Comparison of ENCODE assay signal across 11 mouse cellular contexts in the genomic region with DNA sequence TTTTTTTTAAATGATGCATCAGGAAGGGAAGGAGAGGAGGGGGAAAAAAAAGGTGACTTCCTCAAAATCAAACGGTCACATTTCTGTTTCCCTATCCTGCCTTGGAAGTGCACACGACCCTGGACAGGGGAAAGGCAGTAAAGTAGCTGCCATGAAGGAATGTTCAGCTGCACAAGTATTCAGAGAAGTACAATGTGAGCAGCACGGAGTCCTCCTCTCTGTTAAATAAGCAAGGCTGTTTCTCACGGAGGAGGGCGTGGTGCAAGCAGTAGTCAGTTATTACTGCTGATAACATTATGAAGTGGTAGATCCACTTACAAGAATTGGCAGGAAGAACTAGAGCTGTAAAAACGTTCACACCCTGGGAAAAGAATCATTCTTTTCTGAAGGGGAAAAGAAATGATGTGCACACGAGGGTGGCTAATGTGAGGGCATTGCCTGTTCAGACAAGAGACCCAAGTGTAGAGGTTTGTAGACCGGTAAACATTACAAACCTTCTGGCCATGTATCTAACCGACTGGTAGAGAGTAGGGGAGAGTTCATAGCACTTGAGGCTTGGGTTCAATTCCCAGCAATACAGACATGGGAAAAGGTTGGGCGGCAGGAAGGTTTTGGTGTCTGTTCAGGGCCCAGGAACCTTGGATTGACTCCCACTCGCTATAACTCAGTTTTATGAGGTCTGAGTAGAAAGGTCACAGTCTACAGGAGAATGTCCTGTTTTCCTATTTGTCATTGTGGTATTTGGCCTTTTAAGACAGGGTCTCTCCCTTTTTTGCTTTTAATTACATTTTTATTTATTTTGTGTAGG. TPM values are rescaled to one million over a fixed set of nuclear protein-coding genes. Genes with fewer than 3 reads are reported as not detected.
DNase-seq lines count a peak whose midpoint lies in the region; ATAC-seq and TF ChIP-seq lines count a peak whose summit lies in the region.
"Had no signal": no experiment of that assay in that cellular context is flagged by ENCODE, and none has a peak within 500 bp of the region (broad histone marks: within the 10 kb centered on the region; RNA-seq: fewer than 3 reads in every experiment).

No protein-coding gene starts in this region.

- TF ChIP-seq POLR2A in myocyte (IDR thresholded peaks at IDR 0.05; ENCODE audit: insufficient read length, low read depth) = no peak

- ATAC-seq in kidney, embryonic 15.5 days (replicated peaks; ENCODE audit: low FRiP score) = peak; percentile 69
- ATAC-seq in common myeloid progenitor, adult 5-6 weeks (replicated peaks; ENCODE audit: low read depth, poor library complexity, severe bottlenecking) = peak; percentile 37
- peak; percentile 63 for ATAC-seq in liver, embryonic 12.5 days

- no peak overlapping the region for H3ac ChIP-seq in myocyte (ENCODE audit: control insufficient read depth, insufficient read length)

- DNase-seq in kidney, adult 18-20 months = no peak
- no peak for DNase-seq in natural killer cell, adult 2 months (ENCODE audit: low spot score in 2 of 2)
- DNase-seq in layer of hippocampus, adult 8-10 months (ENCODE audit: low spot score in 2 of 2) = no peak
- DNase-seq: heart, postnatal 4 days; right cerebral cortex, postnatal 25 days; thymus, adult 2 months had no signal

- H3K27ac ChIP-seq in kidney, embryonic 15.5 days = peak overlapping the region; percentile 91
- H3K27ac ChIP-seq in liver, embryonic 12.5 days = peak overlapping the region; percentile 3; the same call in 1 of the 2 replicates
- H3K27ac ChIP-seq: layer of hippocampus, adult 2 months had no signal

- H3K36me3 ChIP-seq in kidney, embryonic 15.5 days = no peaks in the 10 kb centered on the region
- H3K36me3 ChIP-seq in liver, embryonic 12.5 days = no peaks in the 10 kb centered on the region
- no peaks in the 10 kb centered on the region for H3K36me3 ChIP-seq in myocyte (ENCODE audit: control insufficient read depth, insufficient read depth)

- WGBS in kidney, embryonic 15.5 days = 14% methylated on average over 11 of the region's 11 CpGs
- WGBS in liver, embryonic 12.5 days (ENCODE audit: insufficient replicate concordance) = 38% methylated on average over 11 of the region's 11 CpGs

- no peaks in the 10 kb centered on the region for H3K9me3 ChIP-seq in kidney, embryonic 15.5 days (replicated peaks)
- no peaks in the 10 kb centered on the region for H3K9me3 ChIP-seq in liver, embryonic 12.5 days (replicated peaks)

- no peak overlapping the region for H3K4me3 ChIP-seq in kidney, embryonic 15.5 days (replicated peaks)
- no peak overlapping the region for H3K4me3 ChIP-seq in liver, embryonic 12.5 days
- no peak overlapping the region for H3K4me3 ChIP-seq in myocyte
- H3K4me3 ChIP-seq: layer of hippocampus, adult 2 months had no signal

- no peak overlapping the region for H3K9ac ChIP-seq in kidney, embryonic 15.5 days
- H3K9ac ChIP-seq in liver, embryonic 12.5 days = no peak overlapping the region

- peaks cover 53% of the 10 kb centered on the region for H3K4me1 ChIP-seq in kidney, embryonic 15.5 days
- peaks cover 19% of the 10 kb centered on the region for H3K4me1 ChIP-seq in liver, embryonic 12.5 days

- H3K27me3 ChIP-seq in kidney, embryonic 15.5 days = no peaks in the 10 kb centered on the region
- no peaks in the 10 kb centered on the region for H3K27me3 ChIP-seq in liver, embryonic 12.5 days (replicated peaks)
- H3K27me3 ChIP-seq in myocyte (ENCODE audit: control insufficient read depth, insufficient read depth, insufficient read length) = no peaks in the 10 kb centered on the region

- no peaks in the 10 kb centered on the region for H3K79me2 ChIP-seq in myocyte (ENCODE audit: control insufficient read depth, insufficient read depth)

- H3K4me2 ChIP-seq in kidney, embryonic 15.5 days = 0 out of 2 replicates have a peak overlapping the region, but pooled peaks have one; percentile 14
- peak overlapping the region; percentile 14; the same call in 1 of the 2 replicates for H3K4me2 ChIP-seq in liver, embryonic 12.5 days
- H3K4me2 ChIP-seq in myocyte (ENCODE audit: low read depth) = peak overlapping the region; percentile 46

TF ChIP-seq in myocyte, 11 proteins besides CTCF, POLR2A, EP300 and RAD21:
- TF ChIP-seq MYOD1 (IDR thresholded peaks at IDR 0.05; ENCODE audit: control insufficient read depth in 1 of 3, insufficient read length in 2 of 3, low read depth in 2 of 3) = no peak
- no peak for TF ChIP-seq MAX (IDR thresholded peaks at IDR 0.05; ENCODE audit: low read depth)
- no peak for TF ChIP-seq CEBPB (IDR thresholded peaks at IDR 0.05; ENCODE audit: insufficient read depth, poor library complexity, severe bottlenecking)
- TF ChIP-seq TCF12 (IDR thresholded peaks at IDR 0.05; ENCODE audit: insufficient read depth, poor library complexity, severe bottlenecking) = no peak
- no peak for TF ChIP-seq TCF3 (IDR thresholded peaks at IDR 0.05; ENCODE audit: insufficient read length, low read depth)
- no peak for TF ChIP-seq E2F4 (IDR thresholded peaks at IDR 0.05; ENCODE audit: insufficient read depth)
- TF ChIP-seq POLR2AphosphoS2 (IDR thresholded peaks at IDR 0.05; ENCODE audit: insufficient read length, low read depth) = no peak
- TF ChIP-seq REST (IDR thresholded peaks at IDR 0.05; ENCODE audit: insufficient read depth, insufficient read length) = no peak
- no peak for TF ChIP-seq MYOG (IDR thresholded peaks at IDR 0.05; ENCODE audit: control insufficient read depth in 1 of 3, insufficient read depth in 1 of 3, insufficient read length in 2 of 3, low read depth in 2 of 3)
- TF ChIP-seq USF1 (IDR thresholded peaks at IDR 0.05; ENCODE audit: low read depth) = no peak
- no peak for TF ChIP-seq SRF (IDR thresholded peaks at IDR 0.05; ENCODE audit: control insufficient read depth, insufficient read length, low read depth)

RNA-seq across cellular contexts. Expression of a gene that starts 1.7 kb away (rescaled TPM):
- 95.2 and 95.3 TPM in 2 replicates for polyA plus RNA-seq in kidney, embryonic 15.5 days (2015; fragmentation: Nextera tagmentation; extraction: Ambion mirVana)
- 84.8 and 101 TPM in 2 replicates for total RNA-seq in common myeloid progenitor, adult 5-6 weeks (2017)
- polyA plus RNA-seq in liver, embryonic 12.5 days (2016; fragmentation: Nextera tagmentation; extraction: Ambion mirVana) = 19.4 and 19.9 TPM in 2 replicates
- polyA plus RNA-seq in myocyte (2012; fragmentation: generic; extraction: Trizol) = 61.7 TPM
- 10 to 100 TPM; 26.3 to 29.4 (median 26.8) TPM for total RNA-seq in layer of hippocampus, adult 8-10 months (2022)

RNA-seq across cellular contexts. Expression of a gene that starts 36.6 kb away (rescaled TPM):
- 2.8 and 2.9 TPM in 2 replicates for polyA plus RNA-seq in kidney, embryonic 15.5 days (2015; fragmentation: Nextera tagmentation; extraction: Ambion mirVana)
- 7.9 and 14.2 TPM in 2 replicates for total RNA-seq in common myeloid progenitor, adult 5-6 weeks (2017)
- 0.23 and 0.58 TPM in 2 replicates for polyA plus RNA-seq in liver, embryonic 12.5 days (2016; fragmentation: Nextera tagmentation; extraction: Ambion mirVana)
- 6.3 TPM for polyA plus RNA-seq in myocyte (2012; fragmentation: generic; extraction: Trizol)
- total RNA-seq in layer of hippocampus, adult 8-10 months (2022) = 10 to 100 TPM; 11.8 to 15.0 (median 13.5) TPM
